Mouse (Mus musculus) stomach, postnatal 0 days (tissue): ENCODE measurements around the gene Apof. TPM values are rescaled to one million over a fixed set of nuclear protein-coding genes. Genes with fewer than 3 reads are reported as not detected.
A peak's percentile ranks its signal among the peaks of the same experiment; 100 is the strongest.
"Not testable (repeated sequence)": the region's sequence is repeated elsewhere in the genome, so short reads cannot be mapped to it uniquely, and the experiment has no call there.

Experiments
- ATAC-seq: fragments of 200-750 bp; cut with Nextera tagmentation; 2 replicates; pipeline ENCODE4 v1.8.0; 2017; ENCODE audit not compliant: low FRiP score, low TSS enrichment
- DNase-seq: peaks from one replicate; pipeline ENCODE4 v3.0.0-alpha.2; 2016; ENCODE audit warnings: low spot score
- H3K27ac ChIP-seq: fragments of 300-500 bp; sonication (generic); replicated peaks from 2 replicates; pipeline ENCODE4 v1.5.1; 2014; ENCODE audit warnings: mild to moderate bottlenecking, control low read depth
- H3K27me3 ChIP-seq: fragments of 300-500 bp; sonication (generic); 2 replicates; pipeline ENCODE4 v1.6.1; 2014; ENCODE audit warnings: low read length; ENCODE audit not compliant: control insufficient read depth, insufficient read depth
- H3K36me3 ChIP-seq: fragments of 300-500 bp; sonication (generic); 2 replicates; pipeline ENCODE4 v1.6.1; 2014; ENCODE audit warnings: low read length, mixed read lengths; ENCODE audit not compliant: control insufficient read depth, insufficient read depth
- H3K4me1 ChIP-seq: fragments of 300-500 bp; sonication (generic); replicated peaks from 2 replicates; pipeline ENCODE4 v1.6.1; 2014; ENCODE audit warnings: antibody characterized with exemption; ENCODE audit not compliant: control insufficient read depth, insufficient read depth
- H3K4me2 ChIP-seq: fragments of 300-500 bp; sonication (generic); replicated peaks from 2 replicates; pipeline ENCODE4 v1.6.1; 2014; ENCODE audit warnings: low read depth, mild to moderate bottlenecking, control low read depth, moderate library complexity
- H3K4me3 ChIP-seq: fragments of 300-500 bp; sonication (generic); 2 replicates; pipeline ENCODE4 v1.5.1; 2014; ENCODE audit warnings: low read depth, low read length, control low read depth
- H3K9ac ChIP-seq: fragments of 300-500 bp; sonication (generic); 2 replicates; pipeline ENCODE4 v1.6.1; 2014; ENCODE audit warnings: mild to moderate bottlenecking, low read length, control low read depth, mixed read lengths
- H3K9me3 ChIP-seq: fragments of 300-500 bp; sonication (generic); 2 replicates; pipeline ENCODE4 v1.6.1; 2016; ENCODE audit warnings: low read length; ENCODE audit not compliant: control insufficient read depth
- CTCF ChIP-seq: IDR thresholded peaks from 2 replicates; pipeline ENCODE4 v1.5.1; 2016; ENCODE audit warnings: antibody characterized with exemption, low read depth, mild to moderate bottlenecking, moderate library complexity
- EP300 ChIP-seq: optimal IDR thresholded peaks from 2 replicates; pipeline ENCODE3; 2016; ENCODE audit warnings: antibody characterized with exemption
- WGBS: fragments of 180-500 bp; shearing (Covaris S2); extraction: QIAGEN DNeasy Blood & Tissue Kit; methylation state at CpG from one replicate; pipeline ENCODE4 v1.1.7; 2014; 5-methylcytosine and 5-hydroxymethylcytosine counted together
- polyA plus RNA-seq: library from polyadenylated mRNA; unstranded; fragments of >200 nt; fragmentation: Nextera tagmentation; extraction: Ambion mirVana; gene quantifications from 2 replicates; pipeline ENCODE4 v1.2.1, GENCODE M21; 2015

Gene Apof
- polyA plus RNA-seq, 1 experiment from 2014 or later, result 1.1 TPM

GRCm38 (mm10) chr10:128271883-128272282 lies 3.4 kb downstream of the Apof start:
- no peak for DNase-seq

GRCm38 (mm10) chr10:128272819-128273439 lies 4.5 kb downstream of the Apof start:
- H3K9me3 ChIP-seq, H3K4me3 ChIP-seq, DNase-seq, H3K4me1 ChIP-seq, H3K36me3 ChIP-seq, ATAC-seq, H3K27me3 ChIP-seq, H3K9ac ChIP-seq, H3K27ac ChIP-seq, H3K4me2 ChIP-seq: not testable (repeated sequence)
- 87% methylated on average over 4 of the region's 7 CpGs for WGBS

More at GRCm38 (mm10) chr10:128271883-128272282, 3.4 kb downstream of the Apof start:
- H3K4me3 ChIP-seq, result no peak overlapping the region
- 58% methylated on average over 2 of the region's 2 CpGs for WGBS
- no peak overlapping the region for H3K27ac ChIP-seq
- H3K36me3 ChIP-seq, result peaks cover 5% of the 10 kb centered on the region; the same call in 1 of the 2 replicates
- no peaks in the 10 kb centered on the region; the same call in 1 of the 2 replicates for H3K4me1 ChIP-seq
- ATAC-seq, result no peak
- 0 out of 2 replicates have a peak overlapping the region, but pooled peaks have one; percentile 15 for H3K4me2 ChIP-seq
- H3K27me3 ChIP-seq, result no peaks in the 10 kb centered on the region
- TF ChIP-seq EP300, result no peak
- peak; percentile 70 for TF ChIP-seq CTCF
- H3K9me3 ChIP-seq, result no peaks in the 10 kb centered on the region
- H3K9ac ChIP-seq, result no peak overlapping the region

- H3K9me3 ChIP-seq, H3K4me3 ChIP-seq, H3K36me3 ChIP-seq, DNase-seq, H3K27ac ChIP-seq, H3K9ac ChIP-seq, H3K27me3 ChIP-seq, H3K4me2 ChIP-seq, H3K4me1 ChIP-seq, ATAC-seq: not testable (repeated sequence)
- 100% methylated on average over 1 of the region's 1 CpGs for WGBS
These were observed 6.9 kb downstream of the Apof start for GRCm38 (mm10) chr10:128275374-128275773.

GRCm38 (mm10) chr10:128278158-128278557 lies 9.7 kb downstream of the Apof start:
- Histone ChIP-seq H3K27ac (no peak overlapping the region), H3K36me3 (peaks cover 18% of the 10 kb centered on the region), H3K4me2 (no peak overlapping the region), H3K27me3 (no peaks in the 10 kb centered on the region), H3K4me1 (no peaks in the 10 kb centered on the region), H3K4me3 (no peak overlapping the region), H3K9me3 (no peaks in the 10 kb centered on the region), H3K9ac (no peak overlapping the region)
- TF ChIP-seq EP300 (no peak), CTCF (no peak)
- ATAC-seq, result no peak
- WGBS, result 64% methylated on average over 6 of the region's 6 CpGs
- no peak for DNase-seq

- WGBS, result 76% methylated on average over 6 of the region's 6 CpGs
- Histone ChIP-seq H3K4me1 (no peaks in the 10 kb centered on the region), H3K36me3 (peaks cover 32% of the 10 kb centered on the region), H3K9me3 (no peaks in the 10 kb centered on the region), H3K4me2 (no peak overlapping the region), H3K9ac (no peak overlapping the region), H3K27ac (no peak overlapping the region), H3K27me3 (no peaks in the 10 kb centered on the region), H3K4me3 (no peak overlapping the region)
- ATAC-seq (peak; percentile 84), DNase-seq (peak; percentile 56)
- TF ChIP-seq CTCF (no peak), EP300 (no peak)
These were observed 12.5 kb downstream of the Apof start for GRCm38 (mm10) chr10:128280943-128281342.

GRCm38 (mm10) chr10:128281682-128282081 lies 13.2 kb downstream of the Apof start:
- Histone ChIP-seq H3K27me3 (no peaks in the 10 kb centered on the region), H3K36me3 (peaks cover 32% of the 10 kb centered on the region), H3K9ac (no peak overlapping the region), H3K4me2 (no peak overlapping the region), H3K4me1 (no peaks in the 10 kb centered on the region), H3K9me3 (no peaks in the 10 kb centered on the region), H3K27ac (no peak overlapping the region), H3K4me3 (no peak overlapping the region)
- DNase-seq (peak; percentile 37), ATAC-seq (no peak; the same call in 1 of the 2 replicates)
- TF ChIP-seq EP300 (no peak), CTCF (peak; percentile 36; the same call in 1 of the 2 replicates)
- WGBS, result 88% methylated on average over 14 of the region's 14 CpGs
